Comparison of ENCODE assay signal across 8 mouse cellular contexts in the genomic region with DNA sequence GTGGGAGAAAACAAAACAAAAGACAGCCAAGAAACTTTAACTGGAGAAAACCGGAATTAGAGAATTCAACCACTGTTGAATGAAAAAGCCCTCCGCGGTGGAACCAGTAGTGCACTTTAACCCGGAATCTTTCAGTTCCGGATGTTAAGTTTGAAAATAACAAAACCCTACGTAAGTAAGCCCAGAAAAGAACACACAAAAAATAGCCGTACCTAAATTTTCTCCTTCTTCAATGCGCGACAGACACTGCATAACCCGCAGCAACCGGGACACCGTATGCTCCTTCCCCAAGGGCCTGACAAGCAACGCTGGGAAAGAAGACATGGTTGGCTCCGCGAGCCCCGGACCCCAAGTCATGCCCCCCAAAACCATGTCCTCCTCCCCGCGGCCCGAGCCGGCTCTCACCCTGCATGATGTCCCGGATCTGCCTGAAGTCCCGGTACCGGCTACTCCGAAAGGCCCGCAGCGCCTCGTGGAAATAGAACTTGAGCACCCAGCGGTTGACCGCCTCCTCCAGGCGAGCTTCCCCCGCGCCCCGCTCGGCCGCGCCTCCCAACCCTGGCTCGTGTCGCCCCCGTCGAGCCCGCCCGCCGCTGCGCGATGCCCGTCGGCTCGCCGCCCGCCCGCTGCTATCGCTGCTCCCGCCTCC. TPM values are rescaled to one million over a fixed set of nuclear protein-coding genes. Genes with fewer than 3 reads are reported as not detected.
DNase-seq lines count a peak whose midpoint lies in the region; ATAC-seq and TF ChIP-seq lines count a peak whose summit lies in the region.

No protein-coding gene starts in this region.

- DNase-seq in heart, postnatal 36 days: no peak
- peak; percentile 45 for DNase-seq in CH12.LX (ENCODE audit: extremely low read depth)
- peak; percentile 55 for DNase-seq in embryonic facial prominence, embryonic 11.5 days (ENCODE audit: low spot score)
- DNase-seq in right cerebral cortex, postnatal 25 days: no peak
- no peak for DNase-seq in left cerebral cortex, postnatal 25 days (ENCODE audit: low spot score in 2 of 2)

- H3K4me2 ChIP-seq in heart, embryonic 15.5 days: peak overlapping the region; percentile 70
- H3K4me2 ChIP-seq in CH12.LX (ENCODE audit: insufficient read depth, low read depth, poor library complexity, severe bottlenecking): peak overlapping the region; percentile 51
- H3K4me2 ChIP-seq in embryonic facial prominence, embryonic 11.5 days (ENCODE audit: low read depth, low read length): peak overlapping the region; percentile 56
- peak overlapping the region; percentile 67 for H3K4me2 ChIP-seq in intestine, embryonic 16.5 days (ENCODE audit: low read depth, low read length)
- peak overlapping the region; percentile 63 for H3K4me2 ChIP-seq in neural tube, embryonic 12.5 days (replicated peaks)

- TF ChIP-seq CTCF in CH12.LX (conservative IDR thresholded peaks at IDR 0.05 in 1 of 2, IDR thresholded peaks at IDR 0.05 in 1 of 2; ENCODE audit: low read depth in 2 of 2, low read length in 2 of 2): no peak

- H3K27me3 ChIP-seq in heart, embryonic 15.5 days: no peaks in the 10 kb centered on the region
- no peaks in the 10 kb centered on the region for H3K27me3 ChIP-seq in CH12.LX (replicated peaks)
- H3K27me3 ChIP-seq in embryonic facial prominence, embryonic 11.5 days (ENCODE audit: control insufficient read depth, insufficient read depth, low read length): no peaks in the 10 kb centered on the region
- no peaks in the 10 kb centered on the region for H3K27me3 ChIP-seq in intestine, embryonic 16.5 days (replicated peaks; ENCODE audit: control insufficient read depth, insufficient read depth, low read length)
- no peaks in the 10 kb centered on the region for H3K27me3 ChIP-seq in neural tube, embryonic 12.5 days (replicated peaks)

- in situ Hi-C loops in CH12.LX (cut with MboI; ENCODE audit: low pct_ligation_motif_present, low pct_unique_long_range_greater_than_20kb, low sequenced_read_pairs): no loop called here

- H3K79me2 ChIP-seq in CH12.LX (replicated peaks; ENCODE audit: control insufficient read depth, extremely low read depth, insufficient read depth, poor library complexity, severe bottlenecking): peaks cover 40% of the 10 kb centered on the region

- no peak for TF ChIP-seq EP300 in CH12.LX (IDR thresholded peaks at IDR 0.05; ENCODE audit: low read length)

- TF ChIP-seq RAD21 in CH12.LX (IDR thresholded peaks at IDR 0.05; ENCODE audit: low read depth, low read length): no peak

- peak overlapping the region; percentile 91 for H3K27ac ChIP-seq in heart, embryonic 15.5 days
- peak overlapping the region; percentile 78 for H3K27ac ChIP-seq in CH12.LX (ENCODE audit: insufficient read depth, low read depth)
- peak overlapping the region; percentile 81 for H3K27ac ChIP-seq in embryonic facial prominence, embryonic 11.5 days (replicated peaks; ENCODE audit: low read depth, low read length)
- H3K27ac ChIP-seq in intestine, embryonic 16.5 days (ENCODE audit: low read length): peak overlapping the region; percentile 91
- H3K27ac ChIP-seq in neural tube, embryonic 12.5 days: peak overlapping the region; percentile 62

- peak overlapping the region; percentile 95 for H3K4me3 ChIP-seq in heart, embryonic 15.5 days
- H3K4me3 ChIP-seq in CH12.LX (replicated peaks in 1 of 3; ENCODE audit: low read depth in 2 of 3, low read length in 2 of 3, poor library complexity in 1 of 3): peak overlapping the region; percentile 86 to 93 (median 92)
- H3K4me3 ChIP-seq in embryonic facial prominence, embryonic 11.5 days (ENCODE audit: low read depth, low read length): peak overlapping the region; percentile 76
- peak overlapping the region; percentile 67 for H3K4me3 ChIP-seq in intestine, embryonic 16.5 days (ENCODE audit: low read length)
- peak overlapping the region; percentile 80 for H3K4me3 ChIP-seq in neural tube, embryonic 12.5 days

- peak; percentile 80 for ATAC-seq in heart, embryonic 15.5 days (replicated peaks; ENCODE audit: insufficient number of reproducible peaks, insufficient read depth, low FRiP score, low read depth)
- ATAC-seq in embryonic facial prominence, embryonic 11.5 days (replicated peaks; ENCODE audit: insufficient number of reproducible peaks, low FRiP score, low TSS enrichment, low read depth): peak; percentile 71
- ATAC-seq in intestine, embryonic 16.5 days: no peak; the same call in 1 of the 2 replicates
- ATAC-seq in neural tube, embryonic 12.5 days (ENCODE audit: low FRiP score, low read depth): peak; percentile 57

- H3K9ac ChIP-seq in heart, embryonic 15.5 days: peak overlapping the region; percentile 90
- peak overlapping the region; percentile 78 for H3K9ac ChIP-seq in CH12.LX (ENCODE audit: insufficient read depth, low read depth)
- peak overlapping the region; percentile 88 for H3K9ac ChIP-seq in embryonic facial prominence, embryonic 11.5 days (replicated peaks; ENCODE audit: low read length)
- H3K9ac ChIP-seq in intestine, embryonic 16.5 days (ENCODE audit: low read depth, low read length): peak overlapping the region; percentile 92
- H3K9ac ChIP-seq in neural tube, embryonic 12.5 days: peak overlapping the region; percentile 92

- intact Hi-C loops in heart, postnatal 36 days (cut with DNase I): loop anchor here (1.0 kb wide), 1 partner anchor 40 kb away; a partner anchor contains a TSS
- intact Hi-C loops in left cerebral cortex, postnatal 25 days (cut with DNase I): loop anchor here (5.0 kb wide), 1 partner anchor 491 kb away; a partner anchor contains a TSS

- peaks cover 15% of the 10 kb centered on the region for H3K36me3 ChIP-seq in heart, embryonic 15.5 days
- H3K36me3 ChIP-seq in CH12.LX (replicated peaks in 1 of 2; ENCODE audit: control insufficient read depth in 1 of 2, insufficient read depth in 1 of 2, low read length in 1 of 2): peaks cover 16 to 37% of the 10 kb centered on the region in 2 experiments
- no peaks in the 10 kb centered on the region for H3K36me3 ChIP-seq in embryonic facial prominence, embryonic 11.5 days (replicated peaks; ENCODE audit: control insufficient read depth, insufficient read depth, low read depth, low read length)
- no peaks in the 10 kb centered on the region; the same call in 1 of the 2 replicates for H3K36me3 ChIP-seq in intestine, embryonic 16.5 days (ENCODE audit: control insufficient read depth, insufficient read depth, low read length)
- H3K36me3 ChIP-seq in neural tube, embryonic 12.5 days: peaks cover 16% of the 10 kb centered on the region

- no peak for TF ChIP-seq POLR2A in CH12.LX (IDR thresholded peaks at IDR 0.05; ENCODE audit: low read depth, low read length)

- peaks cover 22% of the 10 kb centered on the region for H3K4me1 ChIP-seq in heart, embryonic 15.5 days (replicated peaks)
- H3K4me1 ChIP-seq in CH12.LX (ENCODE audit: control insufficient read depth in 1 of 2, insufficient read depth in 2 of 2): peaks cover 7 to 26% of the 10 kb centered on the region in 2 experiments
- no peaks in the 10 kb centered on the region for H3K4me1 ChIP-seq in embryonic facial prominence, embryonic 11.5 days (ENCODE audit: control insufficient read depth, insufficient read depth, low read length)
- H3K4me1 ChIP-seq in intestine, embryonic 16.5 days (ENCODE audit: control insufficient read depth, insufficient read depth, low read length): peaks cover 16% of the 10 kb centered on the region; the same call in 1 of the 2 replicates
- peaks cover 15% of the 10 kb centered on the region; the same call in 1 of the 2 replicates for H3K4me1 ChIP-seq in neural tube, embryonic 12.5 days

- no peaks in the 10 kb centered on the region for H3K9me3 ChIP-seq in heart, embryonic 15.5 days (replicated peaks)
- no peaks in the 10 kb centered on the region for H3K9me3 ChIP-seq in CH12.LX (replicated peaks; ENCODE audit: low read length)
- no peaks in the 10 kb centered on the region for H3K9me3 ChIP-seq in embryonic facial prominence, embryonic 11.5 days (replicated peaks; ENCODE audit: control insufficient read depth, low read length)
- no peaks in the 10 kb centered on the region for H3K9me3 ChIP-seq in intestine, embryonic 16.5 days (ENCODE audit: control insufficient read depth, low read length)
- no peaks in the 10 kb centered on the region for H3K9me3 ChIP-seq in neural tube, embryonic 12.5 days

- dilution Hi-C loops in CH12.LX (cut with MboI; ENCODE audit: extremely low pct_ligation_motif_present, extremely low pct_unique_long_range_greater_than_20kb, low sequenced_read_pairs): no loop called here

- WGBS in heart, embryonic 15.5 days: 1% methylated on average over 51 of the region's 53 CpGs
- WGBS in embryonic facial prominence, embryonic 11.5 days: under 1% methylated on average over 50 of the region's 53 CpGs
- under 1% methylated on average over 52 of the region's 53 CpGs for WGBS in intestine, embryonic 16.5 days
- under 1% methylated on average over 51 of the region's 53 CpGs for WGBS in neural tube, embryonic 12.5 days

RNA-seq across cellular contexts. Expression of a gene that starts 0.5 kb away (rescaled TPM):
- polyA plus RNA-seq in heart, embryonic 15.5 days (2015; fragmentation: Nextera tagmentation; extraction: Ambion mirVana): 9.5 and 10.4 TPM in 2 replicates
- total RNA-seq in heart, postnatal 36 days (2021): 10 to 100 TPM; 11.5 to 13.9 TPM
- total RNA-seq in CH12.LX (2012; rRNA removed) (12.5 and 14.5 TPM in 2 replicates), CH12.LX (2014; rRNA removed) (18.3 and 21.0 TPM in 2 replicates)
- polyA plus RNA-seq in CH12.LX (2012; ENCODE audit: insufficient read length, low read depth): 33.2 and 33.7 TPM in 2 replicates
- polyA plus RNA-seq in embryonic facial prominence, embryonic 11.5 days (2014; fragmentation: Nextera tagmentation; extraction: Ambion mirVana): 16.1 and 16.5 TPM in 2 replicates
- polyA plus RNA-seq in intestine, embryonic 16.5 days (2015; fragmentation: Nextera tagmentation; extraction: Ambion mirVana): 12.4 and 12.5 TPM in 2 replicates
- 20.6 and 21.3 TPM in 2 replicates for polyA plus RNA-seq in neural tube, embryonic 12.5 days (2016; fragmentation: Nextera tagmentation; extraction: Ambion mirVana)
- 10 to 100 TPM; 33.8 to 35.0 TPM for total RNA-seq in left cerebral cortex, postnatal 25 days (2021)

RNA-seq across cellular contexts. Expression of a gene that starts 30.4 kb away (rescaled TPM):
- not detected in 2 replicates for polyA plus RNA-seq in heart, embryonic 15.5 days (2015; fragmentation: Nextera tagmentation; extraction: Ambion mirVana)
- not detected for total RNA-seq in heart, postnatal 36 days (2021)
- 0.55 TPM in 1 of 2 replicates, not detected in the other for total RNA-seq in CH12.LX (2012; rRNA removed)
- 0.97 and 1.1 TPM in 2 replicates for total RNA-seq in CH12.LX (2014; rRNA removed)
- 0.36 and 0.48 TPM in 2 replicates for polyA plus RNA-seq in CH12.LX (2012; ENCODE audit: insufficient read length, low read depth)
- not detected in 2 replicates for polyA plus RNA-seq in embryonic facial prominence, embryonic 11.5 days (2014; fragmentation: Nextera tagmentation; extraction: Ambion mirVana)
- polyA plus RNA-seq in intestine, embryonic 16.5 days (2015; fragmentation: Nextera tagmentation; extraction: Ambion mirVana): 52.3 and 60.5 TPM in 2 replicates
- polyA plus RNA-seq in neural tube, embryonic 12.5 days (2016; fragmentation: Nextera tagmentation; extraction: Ambion mirVana): not detected in 2 replicates
- total RNA-seq in left cerebral cortex, postnatal 25 days (2021): not detected

RNA-seq across cellular contexts. Expression of a gene that starts 39.2 kb away (rescaled TPM):
- 46.8 and 54.4 TPM in 2 replicates for polyA plus RNA-seq in heart, embryonic 15.5 days (2015; fragmentation: Nextera tagmentation; extraction: Ambion mirVana)
- total RNA-seq in heart, postnatal 36 days (2021): 10 to 100 TPM; 21.3 to 24.8 TPM
- 166 and 205 TPM in 2 replicates for total RNA-seq in CH12.LX (2012; rRNA removed)
- total RNA-seq in CH12.LX (2014; rRNA removed): 210 and 226 TPM in 2 replicates
- polyA plus RNA-seq in CH12.LX (2012; ENCODE audit: insufficient read length, low read depth): 231 and 233 TPM in 2 replicates
- 113 and 114 TPM in 2 replicates for polyA plus RNA-seq in embryonic facial prominence, embryonic 11.5 days (2014; fragmentation: Nextera tagmentation; extraction: Ambion mirVana)
- polyA plus RNA-seq in intestine, embryonic 16.5 days (2015; fragmentation: Nextera tagmentation; extraction: Ambion mirVana): 73.5 and 85.9 TPM in 2 replicates
- 67.4 and 75.7 TPM in 2 replicates for polyA plus RNA-seq in neural tube, embryonic 12.5 days (2016; fragmentation: Nextera tagmentation; extraction: Ambion mirVana)
- total RNA-seq in left cerebral cortex, postnatal 25 days (2021): 10 to 100 TPM; 43.0 to 46.6 TPM

RNA-seq across cellular contexts. Expression of a gene that starts 39.4 kb away (rescaled TPM):
- 25.1 and 28.9 TPM in 2 replicates for polyA plus RNA-seq in heart, embryonic 15.5 days (2015; fragmentation: Nextera tagmentation; extraction: Ambion mirVana)
- total RNA-seq in heart, postnatal 36 days (2021): 10 to 100 TPM; 18.8 to 18.9 TPM
- total RNA-seq in CH12.LX (2012; rRNA removed): 24.2 and 30.7 TPM in 2 replicates
- 35.6 and 39.3 TPM in 2 replicates for total RNA-seq in CH12.LX (2014; rRNA removed)
- 31.5 and 35.3 TPM in 2 replicates for polyA plus RNA-seq in CH12.LX (2012; ENCODE audit: insufficient read length, low read depth)
- 42.0 and 44.9 TPM in 2 replicates for polyA plus RNA-seq in embryonic facial prominence, embryonic 11.5 days (2014; fragmentation: Nextera tagmentation; extraction: Ambion mirVana)
- 32.4 and 32.8 TPM in 2 replicates for polyA plus RNA-seq in intestine, embryonic 16.5 days (2015; fragmentation: Nextera tagmentation; extraction: Ambion mirVana)
- 47.1 and 51.3 TPM in 2 replicates for polyA plus RNA-seq in neural tube, embryonic 12.5 days (2016; fragmentation: Nextera tagmentation; extraction: Ambion mirVana)
- total RNA-seq in left cerebral cortex, postnatal 25 days (2021): 10 to 100 TPM; 25.8 to 27.2 TPM

RNA-seq across cellular contexts. Expression of a gene that starts 47.4 kb away (rescaled TPM):
- polyA plus RNA-seq in heart, embryonic 15.5 days (2015; fragmentation: Nextera tagmentation; extraction: Ambion mirVana): 42.3 and 49.8 TPM in 2 replicates
- total RNA-seq in heart, postnatal 36 days (2021): 10 to 100 TPM; 61.9 to 64.7 TPM
- total RNA-seq in CH12.LX (2012; rRNA removed) (34.6 and 43.7 TPM in 2 replicates), CH12.LX (2014; rRNA removed) (49.4 and 50.2 TPM in 2 replicates)
- 36.8 and 38.9 TPM in 2 replicates for polyA plus RNA-seq in CH12.LX (2012; ENCODE audit: insufficient read length, low read depth)
- polyA plus RNA-seq in embryonic facial prominence, embryonic 11.5 days (2014; fragmentation: Nextera tagmentation; extraction: Ambion mirVana): 44.8 and 48.3 TPM in 2 replicates
- polyA plus RNA-seq in intestine, embryonic 16.5 days (2015; fragmentation: Nextera tagmentation; extraction: Ambion mirVana): 47.1 and 47.7 TPM in 2 replicates
- polyA plus RNA-seq in neural tube, embryonic 12.5 days (2016; fragmentation: Nextera tagmentation; extraction: Ambion mirVana): 43.0 and 43.9 TPM in 2 replicates
- 10 to 100 TPM; 25.1 to 26.8 TPM for total RNA-seq in left cerebral cortex, postnatal 25 days (2021)

Comparison
In these comparisons a context has a peak if more than half of its experiments do, and no peak if none do; other contexts are left out.
1. DNase-seq: peak in CH12.LX (single experiment) and embryonic facial prominence, embryonic 11.5 days (single experiment); none in heart, postnatal 36 days (0 of 2), right cerebral cortex, postnatal 25 days (single experiment) and left cerebral cortex, postnatal 25 days (0 of 2).
2. RNA of a gene that starts 30.4 kb away (polyA plus RNA-seq): 52.3 to 60.5 TPM in intestine, embryonic 16.5 days; 0.36 to 0.48 TPM in CH12.LX, not detected in heart, embryonic 15.5 days, not detected in embryonic facial prominence, embryonic 11.5 days and not detected in neural tube, embryonic 12.5 days; every median in the first group is over 10 times any median in the second.
3. Peak in every context shown above with its lines, with median percentiles within 50 percentile points of each other: H3K27ac ChIP-seq, H3K4me2 ChIP-seq, H3K4me3 ChIP-seq and H3K9ac ChIP-seq.